Mouse (Mus musculus): ENCODE results near the gene Vmn1r208. TPM values are rescaled to one million over a fixed set of nuclear protein-coding genes. Genes with fewer than 3 reads are reported as not detected.

Gene Vmn1r208
- polyA plus RNA-seq (2015; fragmentation: Nextera tagmentation; extraction: Ambion mirVana) = not detected in 2 replicates

DNA sequence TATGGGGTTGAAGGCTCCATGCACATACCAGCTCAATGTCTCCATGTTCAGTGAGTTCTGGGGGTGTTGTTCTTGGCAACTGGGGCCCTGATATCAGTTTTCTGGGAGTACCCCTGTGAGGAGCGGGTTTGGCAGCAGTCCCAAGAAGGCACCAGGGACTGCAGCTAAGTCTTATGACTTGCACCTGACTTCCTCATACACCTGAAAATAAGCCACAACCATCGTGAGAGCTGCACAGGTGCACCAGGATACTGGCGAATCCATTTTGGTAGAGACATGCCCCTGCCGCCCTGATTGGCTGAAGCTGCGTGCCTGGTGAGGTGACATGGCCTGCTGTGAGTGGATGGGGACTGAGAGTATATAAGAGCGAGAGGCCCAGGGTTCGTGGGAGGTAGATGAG is at the start of gene Vmn1r208:
Gene Vmn1r208, minus strand, starts transcription at position 101 of the 400 bp plus-strand sequence.

DNA sequence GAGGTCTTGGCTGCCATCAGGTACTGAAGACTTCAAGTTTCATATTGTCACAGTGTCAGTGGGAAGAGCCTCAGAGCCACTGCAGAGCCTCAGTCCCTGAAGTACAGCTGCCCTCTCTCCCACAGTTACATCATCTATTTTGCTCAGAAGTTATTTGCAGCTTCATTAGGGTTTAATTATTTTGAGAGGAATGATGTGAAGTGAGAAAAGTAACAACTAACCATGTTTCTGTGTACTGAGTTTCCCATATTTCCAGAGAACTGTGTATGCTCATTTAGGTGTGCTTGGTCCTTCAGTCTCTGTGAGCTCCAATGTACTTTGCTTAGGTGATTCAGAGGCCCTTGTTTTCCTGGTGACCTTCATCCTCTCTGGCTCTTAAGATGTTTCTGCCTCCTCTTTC is 32.4 kb upstream of the Vmn1r208 start, which contains the start of gene Vmn1r209:
Gene Vmn1r209, minus strand, starts transcription at position 101 of the 400 bp plus-strand sequence.

DNA sequence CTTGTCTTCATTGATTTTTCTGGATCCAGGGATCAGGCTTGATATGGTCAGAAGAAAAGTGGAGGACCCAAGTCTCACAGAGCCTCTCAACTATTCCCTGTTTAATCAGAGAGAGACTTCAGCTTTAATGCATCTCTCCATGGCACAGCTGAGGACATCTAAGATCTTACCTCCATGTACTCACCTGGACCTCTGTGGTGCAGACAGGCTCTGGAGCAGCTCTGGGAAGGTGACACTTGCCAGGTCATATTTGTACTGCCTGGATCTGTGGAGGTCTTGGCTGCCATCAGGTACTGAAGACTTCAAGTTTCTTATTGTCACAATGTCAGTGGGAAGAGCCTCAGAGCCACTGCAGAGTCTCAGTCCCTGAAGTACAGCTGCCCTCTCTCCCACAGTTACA is 47.7 kb downstream of the Vmn1r208 start, which contains the start of gene Vmn1r207-ps:
Gene Vmn1r207-ps, minus strand, starts transcription at position 101 of the 400 bp plus-strand sequence.

Other genes with a start within 250 kb of the Vmn1r208 start
- gene Vmn1r204, start 224.2 kb downstream of the Vmn1r208 start, polyA plus RNA-seq (2015; fragmentation: Nextera tagmentation; extraction: Ambion mirVana) = not detected in 2 replicates
- not detected in 2 replicates for gene Vmn1r205, start 184.4 kb downstream of the Vmn1r208 start, polyA plus RNA-seq (2015; fragmentation: Nextera tagmentation; extraction: Ambion mirVana)
- gene Vmn1r206, start 153.1 kb downstream of the Vmn1r208 start, polyA plus RNA-seq (2015; fragmentation: Nextera tagmentation; extraction: Ambion mirVana) = not detected in 2 replicates
- gene Vmn1r207-ps, start 47.8 kb downstream of the Vmn1r208 start, polyA plus RNA-seq (2015; fragmentation: Nextera tagmentation; extraction: Ambion mirVana) = not detected in 2 replicates
- 0.04 TPM in 1 of 2 replicates, not detected in the other for gene Vmn1r209, start 32.3 kb upstream of the Vmn1r208 start, polyA plus RNA-seq (2015; fragmentation: Nextera tagmentation; extraction: Ambion mirVana)
- gene Vmn1r210, start 53.9 kb upstream of the Vmn1r208 start, polyA plus RNA-seq (2015; fragmentation: Nextera tagmentation; extraction: Ambion mirVana) = not detected in 2 replicates
- not detected in 2 replicates for gene Vmn1r211, start 80.2 kb upstream of the Vmn1r208 start, polyA plus RNA-seq (2015; fragmentation: Nextera tagmentation; extraction: Ambion mirVana)
- gene Vmn1r212, start 106.8 kb upstream of the Vmn1r208 start, polyA plus RNA-seq (2015; fragmentation: Nextera tagmentation; extraction: Ambion mirVana) = not detected in 2 replicates
- not detected in 2 replicates for gene Vmn1r213, start 230.3 kb upstream of the Vmn1r208 start, polyA plus RNA-seq (2015; fragmentation: Nextera tagmentation; extraction: Ambion mirVana)